Mouse (Mus musculus): ENCODE results near the gene Tnrc6b.

- TF ChIP-seq POLR2A (IDR thresholded peaks at IDR 0.05; ENCODE audit: insufficient read length, low read depth) (no peak), USF1 (IDR thresholded peaks at IDR 0.05; ENCODE audit: low read depth) (no peak), MYOD1 (IDR thresholded peaks at IDR 0.05; ENCODE audit: control insufficient read depth in 1 of 3, insufficient read length in 2 of 3, low read depth in 2 of 3) (no peak), TCF12 (IDR thresholded peaks at IDR 0.05; ENCODE audit: insufficient read depth, poor library complexity, severe bottlenecking) (no peak), POLR2AphosphoS2 (IDR thresholded peaks at IDR 0.05; ENCODE audit: insufficient read length, low read depth) (no peak), REST (IDR thresholded peaks at IDR 0.05; ENCODE audit: insufficient read depth, insufficient read length) (no peak), MYOG (IDR thresholded peaks at IDR 0.05; ENCODE audit: control insufficient read depth in 1 of 3, insufficient read depth in 1 of 3, insufficient read length in 2 of 3, low read depth in 2 of 3) (no peak), E2F4 (IDR thresholded peaks at IDR 0.05; ENCODE audit: insufficient read depth) (no peak), MAX (IDR thresholded peaks at IDR 0.05; ENCODE audit: low read depth) (no peak), SRF (IDR thresholded peaks at IDR 0.05; ENCODE audit: control insufficient read depth, insufficient read length, low read depth) (no peak)
Observed at GRCm38 (mm10) chr15:80738244-80738643, 27.1 kb downstream of the Tnrc6b start.
